Comparison of ENCODE assay signal across 8 mouse cellular contexts in the genomic region with DNA sequence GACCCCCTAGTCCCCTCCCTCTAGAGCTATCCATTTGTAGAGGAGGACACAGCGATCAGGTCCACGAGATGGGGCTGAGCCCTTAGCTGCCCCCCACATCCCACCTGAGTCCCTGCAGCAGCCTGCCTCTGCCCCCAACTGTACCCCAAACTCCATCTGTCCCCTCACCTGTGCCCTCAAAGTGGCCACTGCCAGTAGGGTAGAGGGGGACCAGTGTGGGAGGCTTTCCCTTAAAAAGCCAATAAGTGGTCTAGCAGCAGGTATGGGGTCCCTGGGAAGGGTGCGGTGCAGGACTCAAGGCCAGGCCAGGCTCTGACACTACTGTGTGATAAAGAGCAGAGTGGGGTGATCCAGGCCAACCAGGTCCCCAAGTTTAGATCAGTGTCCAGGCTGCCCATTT. TPM values are rescaled to one million over a fixed set of nuclear protein-coding genes. Genes with fewer than 3 reads are reported as not detected.
A peak's percentile ranks its signal among the peaks of the same experiment; 100 is the strongest.
DNase-seq lines count a peak whose midpoint lies in the region; ATAC-seq and TF ChIP-seq lines count a peak whose summit lies in the region.

No protein-coding gene starts in this region.

- H3K27ac ChIP-seq in forebrain, postnatal 0 days (ENCODE audit: low read depth, low read length): no peak overlapping the region
- no peak overlapping the region for H3K27ac ChIP-seq in midbrain, embryonic 11.5 days (ENCODE audit: low read depth, low read length)

- H3K36me3 ChIP-seq in forebrain, postnatal 0 days (ENCODE audit: insufficient read depth): no peaks in the 10 kb centered on the region
- H3K36me3 ChIP-seq in midbrain, embryonic 11.5 days (ENCODE audit: control insufficient read depth, insufficient read depth, low read length): no peaks in the 10 kb centered on the region

- WGBS in forebrain, postnatal 0 days: 36% methylated on average over 3 of the region's 3 CpGs
- WGBS in midbrain, embryonic 11.5 days: 30% methylated on average over 3 of the region's 3 CpGs

- H3K9me3 ChIP-seq in forebrain, postnatal 0 days (ENCODE audit: low read length): no peaks in the 10 kb centered on the region
- no peaks in the 10 kb centered on the region for H3K9me3 ChIP-seq in midbrain, embryonic 11.5 days (ENCODE audit: control insufficient read depth, low read length)

- TF ChIP-seq CTCF in forebrain, postnatal 0 days (IDR thresholded peaks at IDR 0.05; ENCODE audit: low read depth): no peak

- intact Hi-C loops in left cerebral cortex, postnatal 14 days (cut with DNase I): loop anchor here (2.0 kb wide), 1 partner anchor 15 kb away; no protein-coding TSS in a partner anchor
- intact Hi-C loops in left cerebral cortex, postnatal 25 days (cut with DNase I): no loop called here

- H3K4me1 ChIP-seq in forebrain, postnatal 0 days (ENCODE audit: insufficient read depth): 0 out of 2 replicates have a peak, but pooled peaks cover under 1% of the 10 kb centered on the region
- peaks cover 10% of the 10 kb centered on the region for H3K4me1 ChIP-seq in midbrain, embryonic 11.5 days (ENCODE audit: control insufficient read depth, insufficient read depth, low read length)

- H3K4me3 ChIP-seq in forebrain, postnatal 0 days (ENCODE audit: low read depth, low read length): peak overlapping the region; percentile 36
- H3K4me3 ChIP-seq in midbrain, embryonic 11.5 days (ENCODE audit: low read depth, low read length): no peak overlapping the region

- no peaks in the 10 kb centered on the region for H3K27me3 ChIP-seq in forebrain, postnatal 0 days (ENCODE audit: insufficient read depth, low read length)
- peaks cover 61% of the 10 kb centered on the region for H3K27me3 ChIP-seq in midbrain, embryonic 11.5 days (ENCODE audit: control insufficient read depth, insufficient read depth, low read length)

- H3K4me2 ChIP-seq in forebrain, postnatal 0 days (ENCODE audit: low read depth): peak overlapping the region; percentile 74
- 0 out of 2 replicates have a peak overlapping the region, but pooled peaks have one; percentile 6 for H3K4me2 ChIP-seq in midbrain, embryonic 11.5 days

- no peak for ATAC-seq in forebrain, postnatal 0 days
- ATAC-seq in midbrain, embryonic 11.5 days (ENCODE audit: low FRiP score): no peak
- no peak for ATAC-seq in inflammation-experienced regulatory T-cells, adult 6 months
- no peak for ATAC-seq in granulocyte monocyte progenitor cell, adult 5-6 weeks (replicated peaks; ENCODE audit: poor library complexity, severe bottlenecking)

- peak; percentile 29 for DNase-seq in adrenal gland, adult 8-10 months
- DNase-seq in adrenal gland, postnatal 36 days: no peak
- DNase-seq in left cerebral cortex, postnatal 14 days (ENCODE audit: low spot score in 2 of 2): peak; percentile 3
- no peak for DNase-seq in left cerebral cortex, postnatal 25 days (ENCODE audit: low spot score in 2 of 2)
- no peak for DNase-seq in forebrain, postnatal 0 days
- peak; percentile 85 for DNase-seq in midbrain, embryonic 11.5 days (ENCODE audit: low spot score, missing footprints)

- no peak overlapping the region for H3K9ac ChIP-seq in forebrain, postnatal 0 days
- no peak overlapping the region for H3K9ac ChIP-seq in midbrain, embryonic 11.5 days (ENCODE audit: low read length)

RNA-seq across cellular contexts. Expression of gene Nfic, which starts 28.1 kb away (rescaled TPM):
- total RNA-seq in adrenal gland, adult 8-10 months (2022): 100 to 1,000 TPM; 113 to 191 (median 144) TPM
- total RNA-seq in adrenal gland, postnatal 36 days (2021): 100 to 1,000 TPM in 1 of 2 experiments, 10 to 100 TPM in 1; 93.2 to 114 TPM
- total RNA-seq in left cerebral cortex, postnatal 14 days (2021): 10 to 100 TPM; 67.0 to 69.8 TPM
- 10 to 100 TPM; 81.1 to 87.3 TPM for total RNA-seq in left cerebral cortex, postnatal 25 days (2021)
- total RNA-seq in forebrain, postnatal 0 days (2014; rRNA removed): 9.0 and 14.5 TPM in 2 replicates
- 14.8 and 23.1 TPM in 2 replicates for polyA plus RNA-seq in forebrain, postnatal 0 days (2015; fragmentation: Nextera tagmentation; extraction: Ambion mirVana)
- 6.6 and 6.9 TPM in 2 replicates for polyA plus RNA-seq in midbrain, embryonic 11.5 days (2014; fragmentation: Nextera tagmentation; extraction: Ambion mirVana)
- polyA plus RNA-seq in inflammation-experienced regulatory T-cells, adult 6 months (2017; shearing (Covaris generic)): 10 to 100 TPM; 13.8 to 17.2 (median 15.0) TPM
- total RNA-seq in granulocyte monocyte progenitor cell, adult 5-6 weeks (2014; fragmentation: Nextera tagmentation): 39.6 and 41.7 TPM in 2 replicates
- total RNA-seq in granulocyte monocyte progenitor cell, adult 5-6 weeks (2017): 5.3 and 10.5 TPM in 2 replicates

RNA-seq across cellular contexts. Expression of gene Smim24, which starts 34.5 kb away (rescaled TPM):
- total RNA-seq in adrenal gland, adult 8-10 months (2022): 1 to 10 TPM in 2 of 4 experiments, under 1 TPM in 2; 0.78 to 2.0 (median 0.96) TPM
- total RNA-seq in adrenal gland, postnatal 36 days (2021): 1 to 10 TPM; 1.2 to 1.6 TPM
- total RNA-seq in left cerebral cortex, postnatal 14 days (2021): 1 to 10 TPM; 1.8 to 1.9 TPM
- 1 to 10 TPM in 1 of 2 experiments, under 1 TPM in 1; 0.89 to 1.5 TPM for total RNA-seq in left cerebral cortex, postnatal 25 days (2021)
- total RNA-seq in forebrain, postnatal 0 days (2014; rRNA removed): 0.77 and 1.3 TPM in 2 replicates
- 1.7 TPM in 2 replicates for polyA plus RNA-seq in forebrain, postnatal 0 days (2015; fragmentation: Nextera tagmentation; extraction: Ambion mirVana)
- polyA plus RNA-seq in midbrain, embryonic 11.5 days (2014; fragmentation: Nextera tagmentation; extraction: Ambion mirVana): 2.3 and 2.7 TPM in 2 replicates
- polyA plus RNA-seq in inflammation-experienced regulatory T-cells, adult 6 months (2017; shearing (Covaris generic)): 10 to 100 TPM in 1 of 3 experiments, 1 to 10 TPM in 2; 4.4 to 10.7 (median 9.8) TPM
- total RNA-seq in granulocyte monocyte progenitor cell, adult 5-6 weeks (2014; fragmentation: Nextera tagmentation): 37.5 and 43.6 TPM in 2 replicates
- 11.5 and 13.3 TPM in 2 replicates for total RNA-seq in granulocyte monocyte progenitor cell, adult 5-6 weeks (2017)

RNA-seq across cellular contexts. Expression of gene Gm48552, which starts 38.5 kb away (rescaled TPM):
- total RNA-seq in adrenal gland, adult 8-10 months (2022): 1 to 10 TPM; 2.0 to 4.2 (median 2.6) TPM
- total RNA-seq in adrenal gland, postnatal 36 days (2021): 1 to 10 TPM in 1 of 2 experiments, not detected in 1; 1.5 TPM
- total RNA-seq in left cerebral cortex, postnatal 14 days (2021): 1 to 10 TPM; 2.8 to 4.7 TPM
- 1 to 10 TPM; 4.0 to 4.1 TPM for total RNA-seq in left cerebral cortex, postnatal 25 days (2021)
- total RNA-seq in forebrain, postnatal 0 days (2014; rRNA removed): 5.8 and 16.6 TPM in 2 replicates
- polyA plus RNA-seq in forebrain, postnatal 0 days (2015; fragmentation: Nextera tagmentation; extraction: Ambion mirVana): 1.9 and 3.7 TPM in 2 replicates
- polyA plus RNA-seq in midbrain, embryonic 11.5 days (2014; fragmentation: Nextera tagmentation; extraction: Ambion mirVana): 0.20 and 0.47 TPM in 2 replicates
- polyA plus RNA-seq in inflammation-experienced regulatory T-cells, adult 6 months (2017; shearing (Covaris generic)): 1 to 10 TPM in 1 of 3 experiments, not detected in 2; 3.1 TPM
- total RNA-seq in granulocyte monocyte progenitor cell, adult 5-6 weeks (2014; fragmentation: Nextera tagmentation): 2.2 TPM in 1 of 2 replicates, not detected in the other
- total RNA-seq in granulocyte monocyte progenitor cell, adult 5-6 weeks (2017): not detected in 2 replicates

RNA-seq across cellular contexts. Expression of gene Gm48551, which starts 43.1 kb away (rescaled TPM):
- total RNA-seq in adrenal gland, adult 8-10 months (2022): 1 to 10 TPM in 2 of 4 experiments, under 1 TPM in 2; 0.65 to 2.9 (median 1.0) TPM
- total RNA-seq in adrenal gland, postnatal 36 days (2021): 1 to 10 TPM; 1.1 to 1.7 TPM
- 1 to 10 TPM; 2.4 to 3.2 TPM for total RNA-seq in left cerebral cortex, postnatal 14 days (2021)
- total RNA-seq in left cerebral cortex, postnatal 25 days (2021): 1 to 10 TPM; 3.5 to 4.2 TPM
- total RNA-seq in forebrain, postnatal 0 days (2014; rRNA removed): 2.5 and 3.3 TPM in 2 replicates
- 5.0 and 7.3 TPM in 2 replicates for polyA plus RNA-seq in forebrain, postnatal 0 days (2015; fragmentation: Nextera tagmentation; extraction: Ambion mirVana)
- polyA plus RNA-seq in midbrain, embryonic 11.5 days (2014; fragmentation: Nextera tagmentation; extraction: Ambion mirVana): 2.7 and 2.9 TPM in 2 replicates
- 1 to 10 TPM in 2 of 3 experiments, under 1 TPM in 1; 0.60 to 1.9 (median 1.1) TPM for polyA plus RNA-seq in inflammation-experienced regulatory T-cells, adult 6 months (2017; shearing (Covaris generic))
- 4.0 TPM in 1 of 2 replicates, not detected in the other for total RNA-seq in granulocyte monocyte progenitor cell, adult 5-6 weeks (2014; fragmentation: Nextera tagmentation)
- total RNA-seq in granulocyte monocyte progenitor cell, adult 5-6 weeks (2017): 0.30 TPM in 1 of 2 replicates, not detected in the other

RNA-seq across cellular contexts. Expression of gene Dohh, which starts 43.1 kb away (rescaled TPM):
- total RNA-seq in adrenal gland, adult 8-10 months (2022): 10 to 100 TPM; 49.8 to 60.2 (median 55.0) TPM
- total RNA-seq in adrenal gland, postnatal 36 days (2021): 10 to 100 TPM; 48.9 to 54.0 TPM
- total RNA-seq in left cerebral cortex, postnatal 14 days (2021): 10 to 100 TPM; 82.4 to 88.6 TPM
- total RNA-seq in left cerebral cortex, postnatal 25 days (2021): 10 to 100 TPM; 83.7 to 87.7 TPM
- 126 and 139 TPM in 2 replicates for total RNA-seq in forebrain, postnatal 0 days (2014; rRNA removed)
- polyA plus RNA-seq in forebrain, postnatal 0 days (2015; fragmentation: Nextera tagmentation; extraction: Ambion mirVana): 111 and 125 TPM in 2 replicates
- polyA plus RNA-seq in midbrain, embryonic 11.5 days (2014; fragmentation: Nextera tagmentation; extraction: Ambion mirVana): 43.3 and 53.7 TPM in 2 replicates
- polyA plus RNA-seq in inflammation-experienced regulatory T-cells, adult 6 months (2017; shearing (Covaris generic)): 10 to 100 TPM in 2 of 3 experiments, 1 to 10 TPM in 1; 9.2 to 17.9 (median 10.9) TPM
- 12.2 and 34.9 TPM in 2 replicates for total RNA-seq in granulocyte monocyte progenitor cell, adult 5-6 weeks (2014; fragmentation: Nextera tagmentation)
- 41.8 and 46.2 TPM in 2 replicates for total RNA-seq in granulocyte monocyte progenitor cell, adult 5-6 weeks (2017)

Comparison
In these comparisons a context has a peak if more than half of its experiments do, and no peak if none do; other contexts are left out.
1. DNase-seq: peak in adrenal gland, adult 8-10 months (single experiment), left cerebral cortex, postnatal 14 days (2 of 2) and midbrain, embryonic 11.5 days (single experiment); none in adrenal gland, postnatal 36 days (0 of 2), left cerebral cortex, postnatal 25 days (0 of 2) and forebrain, postnatal 0 days (single experiment).